Mouse (Mus musculus) heart, embryonic 16.5 days (tissue): ENCODE data around the gene Gnaq. TPM values are rescaled to one million over a fixed set of nuclear protein-coding genes. Genes with fewer than 3 reads are reported as not detected.
"Not testable (repeated sequence)": the region's sequence is repeated elsewhere in the genome, so short reads cannot be mapped to it uniquely, and the experiment has no call there.

Experiments
- ATAC-seq: fragments of 200-750 bp; cut with Nextera tagmentation; replicated peaks from 2 replicates; pipeline ENCODE4 v1.8.0; 2017; ENCODE audit warnings: moderate number of reproducible peaks; ENCODE audit not compliant: insufficient read depth, low FRiP score; ENCODE audit errors: extremely low read depth
- H3K27ac ChIP-seq: fragments of 300-500 bp; sonication (generic); 2 replicates; pipeline ENCODE4 v1.5.1; 2014; ENCODE audit warnings: mild to moderate bottlenecking, low read length, control low read depth, moderate library complexity
- H3K27me3 ChIP-seq: fragments of 300-500 bp; sonication (generic); 2 replicates; pipeline ENCODE4 v1.6.1; 2014; ENCODE audit warnings: low read length, mixed read lengths; ENCODE audit not compliant: control insufficient read depth, insufficient read depth
- H3K36me3 ChIP-seq: fragments of 300-500 bp; sonication (generic); 2 replicates; pipeline ENCODE4 v1.6.1; 2014; ENCODE audit not compliant: control insufficient read depth, insufficient read depth
- H3K4me1 ChIP-seq: fragments of 300-500 bp; sonication (generic); 2 replicates; pipeline ENCODE4 v1.6.1; 2014; ENCODE audit warnings: low read length, mixed read lengths; ENCODE audit not compliant: control insufficient read depth, insufficient read depth
- H3K4me2 ChIP-seq: fragments of 300-500 bp; sonication (generic); 2 replicates; pipeline ENCODE4 v1.6.1; 2014; ENCODE audit warnings: low read depth, mild to moderate bottlenecking, control low read depth, low read length
- H3K4me3 ChIP-seq: fragments of 300-500 bp; sonication (generic); 2 replicates; pipeline ENCODE4 v1.5.1; 2014; ENCODE audit warnings: mild to moderate bottlenecking, control low read depth, low read length
- H3K9ac ChIP-seq: fragments of 300-500 bp; sonication (generic); 2 replicates; pipeline ENCODE4 v1.6.1; 2014; ENCODE audit warnings: low read length, control low read depth
- H3K9me3 ChIP-seq: fragments of 300-500 bp; sonication (generic); replicated peaks from 2 replicates; pipeline ENCODE4 v1.6.1; 2016; ENCODE audit warnings: low read length; ENCODE audit not compliant: control insufficient read depth
- WGBS: fragments of 180-500 bp; shearing (Covaris S2); extraction: QIAGEN DNeasy Blood & Tissue Kit; methylation state at CpG from one replicate; pipeline ENCODE4 v1.1.7; 2014; 5-methylcytosine and 5-hydroxymethylcytosine counted together
- polyA plus RNA-seq: library from polyadenylated mRNA; unstranded; fragments of >200 nt; fragmentation: Nextera tagmentation; extraction: Ambion mirVana; gene quantifications from 2 replicates; pipeline ENCODE4 v1.2.1, GENCODE M21; 2015

Gnaq gene
- polyA plus RNA-seq, 1 experiment from 2014 or later: 20.5 TPM

- H3K27ac ChIP-seq: no peak overlapping the region
- H3K4me2 ChIP-seq: no peak overlapping the region
- ATAC-seq: peak; percentile 55
- no peaks in the 10 kb centered on the region for H3K9me3 ChIP-seq
- peaks cover 24% of the 10 kb centered on the region for H3K4me1 ChIP-seq
- no peak overlapping the region for H3K4me3 ChIP-seq
- no peak overlapping the region for H3K9ac ChIP-seq
- WGBS: 38% methylated on average over 1 of the region's 1 CpGs
- no peaks in the 10 kb centered on the region for H3K27me3 ChIP-seq
- no peaks in the 10 kb centered on the region for H3K36me3 ChIP-seq
Measured at GRCm38 (mm10) chr19:16260973-16261372, 128.3 kb downstream of the Gnaq start.

DNA sequence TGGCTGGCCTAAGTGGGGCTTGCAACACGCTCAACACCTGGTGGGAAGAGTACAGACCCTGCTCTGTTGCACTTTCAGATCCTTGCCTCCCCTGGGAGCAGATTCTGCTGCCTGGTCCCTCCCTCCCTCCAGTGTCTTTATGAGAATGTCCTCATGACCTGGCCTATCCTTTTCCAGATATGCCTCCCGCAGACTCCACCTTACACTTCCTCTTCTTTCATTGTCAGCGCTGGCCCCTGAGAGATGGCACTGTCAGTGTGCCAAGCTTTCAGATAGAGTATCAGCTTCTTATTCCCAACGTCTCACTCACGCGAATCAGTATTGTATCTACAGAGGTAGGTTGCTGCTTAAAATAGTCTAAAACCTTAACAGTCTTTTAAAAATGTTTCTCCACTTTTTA lies 129.0 kb downstream of the Gnaq start:
- WGBS: 56% methylated on average over 6 of the region's 6 CpGs
- Histone ChIP-seq H3K9ac (no peak overlapping the region), H3K9me3 (no peaks in the 10 kb centered on the region), H3K36me3 (no peaks in the 10 kb centered on the region), H3K27ac (no peak overlapping the region), H3K27me3 (no peaks in the 10 kb centered on the region), H3K4me2 (no peak overlapping the region), H3K4me3 (no peak overlapping the region), H3K4me1 (peaks cover 19% of the 10 kb centered on the region)
- no peak for ATAC-seq

DNA sequence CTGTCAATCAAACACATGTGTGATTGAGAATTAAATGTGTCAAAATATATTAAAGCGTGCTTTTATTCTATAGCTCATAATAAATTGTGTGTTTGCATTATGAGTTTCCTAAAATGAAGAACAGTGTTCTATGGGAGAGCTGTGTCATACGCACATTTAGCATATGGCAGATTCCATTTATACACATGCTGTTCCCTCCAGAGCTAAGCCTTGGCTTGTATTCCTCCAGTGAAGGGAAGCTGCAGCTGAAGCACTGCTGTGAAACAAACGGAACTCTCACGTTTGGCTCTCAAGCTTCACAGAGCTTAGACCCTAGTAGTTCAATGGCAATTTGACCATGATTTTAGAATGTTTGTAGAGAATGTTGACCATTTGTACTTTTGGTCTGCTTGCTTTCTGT lies 129.7 kb downstream of the Gnaq start:
- Histone ChIP-seq H3K9ac (no peak overlapping the region), H3K27ac (no peak overlapping the region), H3K9me3 (no peaks in the 10 kb centered on the region), H3K4me3 (no peak overlapping the region), H3K27me3 (no peaks in the 10 kb centered on the region), H3K4me2 (no peak overlapping the region), H3K36me3 (no peaks in the 10 kb centered on the region), H3K4me1 (peaks cover 19% of the 10 kb centered on the region)
- WGBS: 85% methylated on average over 4 of the region's 4 CpGs
- ATAC-seq: no peak

GRCm38 (mm10) chr19:16267362-16267761 lies 134.7 kb downstream of the Gnaq start:
- H3K27ac ChIP-seq, H3K9me3 ChIP-seq, ATAC-seq, H3K9ac ChIP-seq, H3K36me3 ChIP-seq, H3K27me3 ChIP-seq, H3K4me1 ChIP-seq, H3K4me2 ChIP-seq, H3K4me3 ChIP-seq: not testable (repeated sequence)
- WGBS: 91% methylated on average over 7 of the region's 16 CpGs

DNA sequence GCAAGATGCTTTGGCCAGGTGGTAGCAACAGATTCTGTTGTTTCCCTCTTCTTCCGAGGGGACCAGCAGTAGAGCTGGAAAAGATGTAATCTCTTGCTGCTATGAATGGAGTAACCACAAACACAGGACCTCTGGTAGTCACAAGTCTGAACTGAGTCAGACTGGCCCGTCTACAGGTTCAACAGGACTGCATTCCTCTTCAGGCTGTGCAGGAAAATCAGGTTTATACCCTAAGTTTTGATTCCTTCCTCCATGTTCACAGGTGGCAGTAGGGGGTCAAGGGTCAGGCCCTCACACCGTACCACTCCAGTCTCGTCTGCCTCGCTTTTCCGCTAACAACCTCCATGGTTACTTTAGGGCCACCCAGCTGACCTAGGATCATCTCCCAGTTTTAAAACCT lies 137.6 kb downstream of the Gnaq start:
- H3K27ac ChIP-seq: no peak overlapping the region
- H3K27me3 ChIP-seq: no peaks in the 10 kb centered on the region
- no peaks in the 10 kb centered on the region for H3K9me3 ChIP-seq
- 81% methylated on average over 6 of the region's 6 CpGs for WGBS
- no peak overlapping the region for H3K4me3 ChIP-seq
- ATAC-seq: no peak
- H3K4me1 ChIP-seq: no peaks in the 10 kb centered on the region
- H3K9ac ChIP-seq: no peak overlapping the region
- H3K36me3 ChIP-seq: no peaks in the 10 kb centered on the region
- H3K4me2 ChIP-seq: no peak overlapping the region

GRCm38 (mm10) chr19:16271002-16271401 lies 138.4 kb downstream of the Gnaq start:
- Histone ChIP-seq H3K9me3 (no peaks in the 10 kb centered on the region), H3K4me1 (no peaks in the 10 kb centered on the region), H3K9ac (no peak overlapping the region), H3K27ac (no peak overlapping the region), H3K4me3 (no peak overlapping the region), H3K36me3 (no peaks in the 10 kb centered on the region), H3K27me3 (no peaks in the 10 kb centered on the region), H3K4me2 (no peak overlapping the region)
- ATAC-seq: no peak
- 89% methylated on average over 1 of the region's 1 CpGs for WGBS

- Histone ChIP-seq H3K36me3 (no peaks in the 10 kb centered on the region), H3K4me3 (no peak overlapping the region), H3K4me1 (no peaks in the 10 kb centered on the region), H3K4me2 (no peak overlapping the region), H3K9me3 (no peaks in the 10 kb centered on the region), H3K27me3 (no peaks in the 10 kb centered on the region), H3K9ac (no peak overlapping the region), H3K27ac (no peak overlapping the region)
- no peak for ATAC-seq
- 55% methylated on average over 4 of the region's 4 CpGs for WGBS
Measured at GRCm38 (mm10) chr19:16273021-16273420, 140.4 kb downstream of the Gnaq start.

- Histone ChIP-seq H3K9me3 (no peaks in the 10 kb centered on the region), H3K4me2 (no peak overlapping the region), H3K4me1 (peaks cover 22% of the 10 kb centered on the region), H3K36me3 (no peaks in the 10 kb centered on the region), H3K4me3 (no peak overlapping the region), H3K27me3 (no peaks in the 10 kb centered on the region), H3K27ac (no peak overlapping the region), H3K9ac (no peak overlapping the region)
- WGBS: 76% methylated on average over 4 of the region's 4 CpGs
- no peak for ATAC-seq
Measured at GRCm38 (mm10) chr19:16280231-16280630, 147.6 kb downstream of the Gnaq start.

DNA sequence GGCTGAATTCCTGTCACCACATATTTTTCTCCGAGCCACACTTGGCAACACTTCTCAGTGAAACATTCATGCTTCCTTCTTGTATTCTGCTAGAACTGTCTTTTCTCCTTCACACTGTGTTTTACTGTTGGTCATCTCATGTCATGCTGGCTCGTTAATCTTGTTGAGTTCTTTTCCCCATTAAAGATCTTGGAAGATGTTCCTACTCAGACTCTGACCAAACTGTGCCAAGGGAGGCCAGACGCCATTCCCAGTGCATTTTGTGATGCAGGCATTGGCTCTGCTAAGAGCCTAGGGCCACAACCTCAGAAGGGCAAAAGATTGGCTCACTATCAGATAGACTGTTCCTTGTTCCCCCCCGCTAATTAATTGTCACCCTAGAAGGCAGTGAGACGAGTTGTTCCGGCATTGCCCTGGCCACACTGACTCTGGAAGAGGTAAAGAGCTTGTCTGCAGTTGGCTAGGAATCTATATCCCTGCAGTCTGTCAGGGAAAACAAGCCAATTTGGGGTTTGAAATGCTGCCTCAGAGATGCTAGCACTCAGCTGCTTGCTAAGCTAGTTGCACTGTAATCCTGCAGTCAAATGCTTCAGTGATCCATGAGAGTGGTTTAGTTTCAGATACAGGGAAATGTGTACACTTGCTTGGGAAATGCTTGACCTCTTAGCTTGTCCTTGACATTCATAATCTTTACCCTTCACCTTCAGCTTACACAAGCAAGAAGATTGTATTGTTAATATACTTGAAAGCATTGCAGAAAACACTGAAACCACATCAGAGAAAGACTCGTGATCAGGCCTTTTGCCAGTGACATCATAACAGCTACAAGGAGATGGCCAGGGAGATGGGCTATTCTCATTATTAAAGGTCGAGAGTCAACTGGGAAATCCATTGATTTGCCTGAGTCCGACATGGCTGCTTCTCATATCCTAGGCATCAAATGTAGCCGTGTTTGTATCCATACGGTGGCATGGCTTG lies 152.7 kb downstream of the Gnaq start:
- peaks cover 43% of the 10 kb centered on the region for H3K4me1 ChIP-seq
- no peaks in the 10 kb centered on the region for H3K27me3 ChIP-seq
- H3K36me3 ChIP-seq: no peaks in the 10 kb centered on the region
- WGBS: 65% methylated on average over 11 of the region's 11 CpGs
- H3K4me2 ChIP-seq: no peak overlapping the region
- ATAC-seq: no peak
- peak overlapping the region; percentile 65 for H3K27ac ChIP-seq
- H3K9ac ChIP-seq: no peak overlapping the region
- no peaks in the 10 kb centered on the region for H3K9me3 ChIP-seq
- no peak overlapping the region for H3K4me3 ChIP-seq
